Mouse (Mus musculus): ENCODE data around the gene Gab1.

GRCm38 (mm10) chr8:80824426-80824825 lies 55.9 kb downstream of the Gab1 start:
- TF ChIP-seq CTCF (IDR thresholded peaks at IDR 0.05; ENCODE audit: low read depth, low read length) = no peak
- TF ChIP-seq POLR2A (IDR thresholded peaks at IDR 0.05; ENCODE audit: borderline replicate concordance, low read depth, low read length) = no peak

All from bone marrow macrophage, adult 2 months (primary cell).